ENCODE assay signal across 17 mouse cellular contexts in genomic region chr8:122199841-122200240, GRCm38 (mm10).
DNase-seq lines count a peak whose midpoint lies in the region; ATAC-seq and TF ChIP-seq lines count a peak whose summit lies in the region.
"Had no signal": no experiment of that assay in that cellular context is flagged by ENCODE, and none has a peak within 500 bp of the region (broad histone marks: within the 10 kb centered on the region; RNA-seq: fewer than 3 reads in every experiment).

No protein-coding gene starts in this region.

- no peak for ATAC-seq in liver, embryonic 12.5 days
- ATAC-seq in kidney, embryonic 16.5 days (ENCODE audit: low FRiP score, low TSS enrichment), result no peak
- ATAC-seq: hindbrain, postnatal 0 days; midbrain, embryonic 16.5 days had no signal

- no peak overlapping the region for H3K9ac ChIP-seq in liver, adult 2 months (ENCODE audit: low read depth, low read length)
- no peak overlapping the region for H3K9ac ChIP-seq in liver, embryonic 12.5 days
- H3K9ac ChIP-seq in kidney, embryonic 16.5 days (replicated peaks; ENCODE audit: low read length), result no peak overlapping the region
- H3K9ac ChIP-seq: lung, embryonic 14.5 days had no signal

- H3K27ac ChIP-seq in gastrocnemius, adult 2 months, result 0 out of 2 replicates have a peak overlapping the region, but pooled peaks have one; percentile 2
- no peak overlapping the region for H3K27ac ChIP-seq in liver, adult 2 months (replicated peaks; ENCODE audit: insufficient read depth, low read depth, low read length)
- no peak overlapping the region for H3K27ac ChIP-seq in liver, embryonic 12.5 days
- H3K27ac ChIP-seq in kidney, embryonic 16.5 days (ENCODE audit: low read length), result no peak overlapping the region
- H3K27ac ChIP-seq: hindbrain, postnatal 0 days had no signal

- H3K36me3 ChIP-seq in liver, adult 2 months (ENCODE audit: control insufficient read depth, insufficient read depth, low read length), result no peaks in the 10 kb centered on the region
- H3K36me3 ChIP-seq in liver, embryonic 12.5 days, result no peaks in the 10 kb centered on the region
- H3K36me3 ChIP-seq in kidney, embryonic 16.5 days (ENCODE audit: insufficient read depth, low read length), result no peaks in the 10 kb centered on the region

- H3K4me3 ChIP-seq in gastrocnemius, adult 2 months, result no peak overlapping the region
- H3K4me3 ChIP-seq in liver, adult 2 months (ENCODE audit: insufficient read depth, low read depth, low read length), result no peak overlapping the region
- no peak overlapping the region for H3K4me3 ChIP-seq in liver, embryonic 12.5 days
- H3K4me3 ChIP-seq in kidney, embryonic 16.5 days (ENCODE audit: low read length), result no peak overlapping the region
- H3K4me3 ChIP-seq: megakaryocyte, embryonic 14.5 days had no signal

- H3K9me3 ChIP-seq in liver, embryonic 12.5 days (replicated peaks), result no peaks in the 10 kb centered on the region
- H3K9me3 ChIP-seq in kidney, embryonic 16.5 days (ENCODE audit: low read length), result no peaks in the 10 kb centered on the region
- H3K9me3 ChIP-seq: megakaryocyte, embryonic 14.5 days had no signal

- peak; percentile 65 for DNase-seq in gastrocnemius, adult 2 months
- no peak for DNase-seq in gastrocnemius, adult 18-20 months (ENCODE audit: low spot score)
- DNase-seq in liver, adult 2 months (ENCODE audit: extremely low read depth, low read depth, low spot score), result peak; percentile 75
- DNase-seq in cerebellum, adult 11 months, result peak; percentile 75
- peak; percentile 83 to 90 for DNase-seq in cerebellum, postnatal 25 days
- DNase-seq in left cerebral cortex, adult 11 months (ENCODE audit: low spot score), result no peak
- DNase-seq: B cell, adult 2 months; gastrocnemius, postnatal 14 days; kidney, adult 8-10 months; liver; lung, embryonic 14.5 days; right cerebral cortex, postnatal 14 days had no signal

- TF ChIP-seq POLR2A in liver, adult 2 months (IDR thresholded peaks at IDR 0.05; ENCODE audit: extremely low read depth, insufficient read depth, low read length), result no peak

- WGBS in liver, adult 2 months, result 57% methylated on average over 4 of the region's 4 CpGs
- WGBS in liver, embryonic 12.5 days (ENCODE audit: insufficient replicate concordance), result 67% methylated on average over 4 of the region's 4 CpGs
- 95% methylated on average over 4 of the region's 4 CpGs for WGBS in kidney, embryonic 16.5 days

- no peaks in the 10 kb centered on the region for H3K4me1 ChIP-seq in liver, adult 2 months (ENCODE audit: control insufficient read depth, insufficient read depth, low read length)
- H3K4me1 ChIP-seq in liver, embryonic 12.5 days, result no peaks in the 10 kb centered on the region
- H3K4me1 ChIP-seq in kidney, embryonic 16.5 days (ENCODE audit: insufficient read depth, low read length), result no peaks in the 10 kb centered on the region

- intact Hi-C loops in gastrocnemius, adult 2 months (cut with DNase I), result no loop called here

- no peaks in the 10 kb centered on the region for H3K79me2 ChIP-seq in liver, adult 2 months (ENCODE audit: control insufficient read depth, insufficient read depth, low read length)

- H3K4me2 ChIP-seq in liver, embryonic 12.5 days, result no peak overlapping the region
- H3K4me2 ChIP-seq in kidney, embryonic 16.5 days (replicated peaks; ENCODE audit: low read depth, low read length), result no peak overlapping the region
- H3K4me2 ChIP-seq: lung, embryonic 14.5 days had no signal

- no peak for TF ChIP-seq CTCF in gastrocnemius, adult 2 months (IDR thresholded peaks at IDR 0.05)
- no peak for TF ChIP-seq CTCF in liver, adult 2 months (IDR thresholded peaks at IDR 0.05; ENCODE audit: low read depth, low read length)

- H3K27me3 ChIP-seq in liver, adult 2 months (ENCODE audit: control insufficient read depth, insufficient read depth, low read length), result no peaks in the 10 kb centered on the region
- peaks cover 18% of the 10 kb centered on the region for H3K27me3 ChIP-seq in liver, embryonic 12.5 days (replicated peaks)
- H3K27me3 ChIP-seq in kidney, embryonic 16.5 days (ENCODE audit: insufficient read depth, low read length), result no peaks in the 10 kb centered on the region

Comparison
In these comparisons a context has a peak if more than half of its experiments do, and no peak if none do; other contexts are left out.
1. DNase-seq: peak in gastrocnemius, adult 2 months (single experiment), liver, adult 2 months (single experiment), cerebellum, adult 11 months (single experiment) and cerebellum, postnatal 25 days (2 of 2); none in gastrocnemius, adult 18-20 months (single experiment) and left cerebral cortex, adult 11 months (single experiment).